ENCODE assay signal across 23 mouse cellular contexts in the genomic region with DNA sequence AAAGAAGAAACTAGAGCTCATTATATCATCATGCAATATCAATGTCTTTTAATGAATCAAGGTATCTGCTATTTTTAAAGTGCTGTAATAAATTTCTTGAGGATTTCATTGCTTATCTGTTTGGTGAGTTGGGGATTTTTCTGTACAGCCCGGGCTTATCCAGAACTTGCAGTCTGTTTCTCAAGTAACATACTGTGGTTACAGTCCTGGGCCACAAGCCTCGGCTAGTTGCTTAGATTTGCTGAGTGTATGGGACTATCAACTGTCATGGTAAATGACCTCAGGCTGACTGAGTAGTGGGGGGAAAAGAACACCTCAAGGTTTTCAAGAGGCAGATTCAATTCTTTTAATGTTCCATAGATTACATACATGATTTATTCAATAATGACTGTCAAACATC. TPM values are rescaled to one million over a fixed set of nuclear protein-coding genes. Genes with fewer than 3 reads are reported as not detected.
DNase-seq lines count a peak whose midpoint lies in the region; ATAC-seq lines count a peak whose summit lies in the region.
"Had no signal": no experiment of that assay in that cellular context is flagged by ENCODE, and none has a peak within 500 bp of the region (broad histone marks: within the 10 kb centered on the region; RNA-seq: fewer than 3 reads in every experiment).

No protein-coding gene starts in this region.

- ATAC-seq in common myeloid progenitor, adult 5-6 weeks (replicated peaks; ENCODE audit: low read depth, poor library complexity, severe bottlenecking), result peak; percentile 55
- peak; percentile 79 for ATAC-seq in megakaryocyte-erythroid progenitor cell, adult 5-6 weeks (replicated peaks; ENCODE audit: low FRiP score, low TSS enrichment, poor library complexity, severe bottlenecking)
- ATAC-seq: forebrain, embryonic 13.5 days; forebrain, embryonic 16.5 days; hindbrain, embryonic 16.5 days; inflammation-experienced regulatory T-cells, adult 6 months; intestine, embryonic 16.5 days; Patski had no signal

- peak; percentile 24 for DNase-seq in heart, adult 11 months
- DNase-seq in heart, adult 18-20 months, result no peak
- no peak for DNase-seq in thymus, postnatal 36 days
- no peak for DNase-seq in left cerebral cortex, adult 18-20 months (ENCODE audit: low spot score in 2 of 2)
- DNase-seq: adrenal gland, postnatal 10 days; adrenal gland, postnatal 36 days; B cell, adult 2 months; cerebellum, adult 11 months; cerebellum, adult 2 months; cerebellum, adult 9-11 months; cerebellum, postnatal 25 days; gastrocnemius, postnatal 10 days; gastrocnemius, postnatal 36 days; heart, postnatal 10 days; heart, postnatal 36 days had no signal

RNA-seq across cellular contexts. Expression of a gene that starts 24.8 kb away (rescaled TPM):
- 10 to 100 TPM; 44.2 to 48.5 TPM for total RNA-seq in heart, adult 18-20 months (2021)
- total RNA-seq in common myeloid progenitor, adult 5-6 weeks (2017), result 53.3 and 57.7 TPM in 2 replicates
- 6.1 and 7.1 TPM in 2 replicates for total RNA-seq in megakaryocyte-erythroid progenitor cell, adult 5-6 weeks (2014; fragmentation: Nextera tagmentation)
- 32.2 and 36.0 TPM in 2 replicates for total RNA-seq in megakaryocyte-erythroid progenitor cell, adult 5-6 weeks (2017)
- 10 to 100 TPM; 14.1 to 15.2 TPM for total RNA-seq in left cerebral cortex, adult 18-20 months (2021)
